Mouse (Mus musculus) limb, embryonic 13.5 days (tissue): Measurements from ENCODE around the gene Pde4d. TPM values are rescaled to one million over a fixed set of nuclear protein-coding genes. Genes with fewer than 3 reads are reported as not detected.

Source experiments
- ATAC-seq: fragments of 200-750 bp; cut with Nextera tagmentation; 2 replicates; pipeline ENCODE4 v1.8.0; 2017; ENCODE audit warnings: low read depth, moderate number of reproducible peaks, moderate TSS enrichment; ENCODE audit not compliant: low FRiP score
- H3K27ac ChIP-seq: fragments of 300-500 bp; sonication (generic); 2 replicates; pipeline ENCODE4 v1.5.1; 2015; ENCODE audit warnings: inconsistent platforms, mild to moderate bottlenecking, moderate library complexity
- H3K27me3 ChIP-seq: fragments of 300-500 bp; sonication (generic); 2 replicates; pipeline ENCODE4 v1.6.1; 2015; ENCODE audit warnings: mild to moderate bottlenecking, inconsistent platforms
- H3K36me3 ChIP-seq: fragments of 300-500 bp; sonication (generic); 2 replicates; pipeline ENCODE4 v1.6.1; 2015; ENCODE audit warnings: inconsistent platforms, mild to moderate bottlenecking, moderate library complexity
- H3K4me1 ChIP-seq: fragments of 300-500 bp; sonication (generic); 2 replicates; pipeline ENCODE4 v1.6.1; 2015; ENCODE audit warnings: inconsistent platforms
- H3K4me2 ChIP-seq: fragments of 300-500 bp; sonication (generic); replicated peaks from 2 replicates; pipeline ENCODE4 v1.6.1; 2015; ENCODE audit warnings: inconsistent platforms, mild to moderate bottlenecking, moderate library complexity
- H3K4me3 ChIP-seq: fragments of 300-500 bp; sonication (generic); 2 replicates; pipeline ENCODE4 v1.5.1; 2015; ENCODE audit warnings: moderate library complexity, mild to moderate bottlenecking, inconsistent platforms
- H3K9ac ChIP-seq: fragments of 300-500 bp; sonication (generic); 2 replicates; pipeline ENCODE4 v1.6.1; 2015; ENCODE audit warnings: mild to moderate bottlenecking, inconsistent platforms
- H3K9me3 ChIP-seq: fragments of 300-500 bp; sonication (generic); 2 replicates; pipeline ENCODE4 v1.6.1; 2016; ENCODE audit warnings: inconsistent platforms
- WGBS: fragments of 180-500 bp; shearing (Covaris S2); methylation state at CpG from one replicate; pipeline ENCODE4 v1.1.7; 2015; 5-methylcytosine and 5-hydroxymethylcytosine counted together
- polyA plus RNA-seq: library from polyadenylated mRNA; unstranded; fragments of >200 nt; fragmentation: Nextera tagmentation; extraction: Ambion mirVana; gene quantifications from 2 replicates; pipeline ENCODE4 v1.2.1, GENCODE M21; 2015

Gene Pde4d
- polyA plus RNA-seq, 1 experiment from 2014 or later: 22.3 TPM

GRCm38 (mm10) chr13:109609106-109609804 lies 1159.5 kb downstream of the Pde4d start:
- Histone ChIP-seq H3K36me3 (no peaks in the 10 kb centered on the region), H3K4me3 (no peak overlapping the region), H3K27me3 (no peaks in the 10 kb centered on the region), H3K9ac (no peak overlapping the region), H3K4me1 (peaks cover 19% of the 10 kb centered on the region), H3K4me2 (no peak overlapping the region), H3K27ac (no peak overlapping the region), H3K9me3 (no peaks in the 10 kb centered on the region)
- 80% methylated on average over 9 of the region's 9 CpGs for WGBS
- no peak for ATAC-seq

- Histone ChIP-seq H3K9me3 (no peaks in the 10 kb centered on the region), H3K36me3 (no peaks in the 10 kb centered on the region), H3K27me3 (no peaks in the 10 kb centered on the region), H3K4me1 (peaks cover 19% of the 10 kb centered on the region), H3K4me2 (no peak overlapping the region), H3K9ac (no peak overlapping the region), H3K4me3 (no peak overlapping the region), H3K27ac (no peak overlapping the region)
- 17% methylated on average over 3 of the region's 3 CpGs for WGBS
- peak; percentile 64; the same call in 1 of the 2 replicates for ATAC-seq
Observed at GRCm38 (mm10) chr13:109609805-109610187, 1160.0 kb downstream of the Pde4d start.

GRCm38 (mm10) chr13:109610772-109611171 lies 1161.0 kb downstream of the Pde4d start:
- Histone ChIP-seq H3K4me2 (no peak overlapping the region), H3K27ac (no peak overlapping the region), H3K9me3 (no peaks in the 10 kb centered on the region), H3K4me1 (peaks cover 21% of the 10 kb centered on the region), H3K9ac (no peak overlapping the region), H3K27me3 (no peaks in the 10 kb centered on the region), H3K36me3 (no peaks in the 10 kb centered on the region), H3K4me3 (no peak overlapping the region)
- no peak for ATAC-seq
- 97% methylated on average over 2 of the region's 2 CpGs for WGBS

GRCm38 (mm10) chr13:109615213-109615784 lies 1165.6 kb downstream of the Pde4d start:
- Histone ChIP-seq H3K9me3 (no peaks in the 10 kb centered on the region), H3K36me3 (no peaks in the 10 kb centered on the region), H3K9ac (no peak overlapping the region), H3K27ac (no peak overlapping the region), H3K4me1 (peaks cover 24% of the 10 kb centered on the region), H3K27me3 (no peaks in the 10 kb centered on the region), H3K4me3 (no peak overlapping the region), H3K4me2 (no peak overlapping the region)
- 64% methylated on average over 8 of the region's 8 CpGs for WGBS
- ATAC-seq: no peak

- no peak overlapping the region for H3K9ac ChIP-seq
- 8% methylated on average over 7 of the region's 7 CpGs for WGBS
- H3K36me3 ChIP-seq: no peaks in the 10 kb centered on the region
- H3K4me2 ChIP-seq: peak overlapping the region; percentile 47
- H3K27me3 ChIP-seq: no peaks in the 10 kb centered on the region
- peak; percentile 38; the same call in 1 of the 2 replicates for ATAC-seq
- no peaks in the 10 kb centered on the region for H3K9me3 ChIP-seq
- H3K4me1 ChIP-seq: peaks cover 24% of the 10 kb centered on the region
- no peak overlapping the region for H3K4me3 ChIP-seq
- no peak overlapping the region for H3K27ac ChIP-seq
Observed at GRCm38 (mm10) chr13:109615785-109616281, 1166.1 kb downstream of the Pde4d start.

GRCm38 (mm10) chr13:109619158-109619657 lies 1169.5 kb downstream of the Pde4d start:
- Histone ChIP-seq H3K9me3 (no peaks in the 10 kb centered on the region), H3K27me3 (no peaks in the 10 kb centered on the region), H3K4me1 (peaks cover 6% of the 10 kb centered on the region; the same call in 1 of the 2 replicates), H3K4me2 (no peak overlapping the region), H3K4me3 (no peak overlapping the region), H3K36me3 (no peaks in the 10 kb centered on the region), H3K27ac (no peak overlapping the region), H3K9ac (no peak overlapping the region)
- WGBS: 82% methylated on average over 2 of the region's 2 CpGs
- ATAC-seq: no peak

- no peak for ATAC-seq
- H3K36me3 ChIP-seq: no peaks in the 10 kb centered on the region
- H3K9ac ChIP-seq: no peak overlapping the region
- H3K9me3 ChIP-seq: no peaks in the 10 kb centered on the region
- H3K4me1 ChIP-seq: peaks cover 6% of the 10 kb centered on the region
- WGBS: 64% methylated on average over 5 of the region's 5 CpGs
- no peaks in the 10 kb centered on the region for H3K27me3 ChIP-seq
- H3K4me2 ChIP-seq: no peak overlapping the region
- H3K27ac ChIP-seq: no peak overlapping the region
- H3K4me3 ChIP-seq: no peak overlapping the region
Observed at GRCm38 (mm10) chr13:109622207-109622606, 1172.5 kb downstream of the Pde4d start.

GRCm38 (mm10) chr13:109623201-109623600 lies 1173.5 kb downstream of the Pde4d start:
- Histone ChIP-seq H3K27ac (no peak overlapping the region), H3K4me2 (no peak overlapping the region), H3K4me3 (no peak overlapping the region), H3K27me3 (no peaks in the 10 kb centered on the region), H3K9me3 (no peaks in the 10 kb centered on the region), H3K36me3 (no peaks in the 10 kb centered on the region), H3K4me1 (peaks cover 8% of the 10 kb centered on the region), H3K9ac (no peak overlapping the region)
- 76% methylated on average over 2 of the region's 2 CpGs for whole genome bisulfite sequencing
- no peak for ATAC-seq

- H3K4me2 ChIP-seq: no peak overlapping the region
- no peaks in the 10 kb centered on the region for H3K27me3 ChIP-seq
- H3K4me1 ChIP-seq: peaks cover 8% of the 10 kb centered on the region
- no peaks in the 10 kb centered on the region for H3K9me3 ChIP-seq
- no peak for ATAC-seq
- H3K27ac ChIP-seq: no peak overlapping the region
- H3K9ac ChIP-seq: no peak overlapping the region
- H3K4me3 ChIP-seq: no peak overlapping the region
- H3K36me3 ChIP-seq: no peaks in the 10 kb centered on the region
- WGBS: 77% methylated on average over 11 of the region's 11 CpGs
Observed at GRCm38 (mm10) chr13:109624772-109625349, 1175.1 kb downstream of the Pde4d start.

- no peaks in the 10 kb centered on the region for H3K9me3 ChIP-seq
- H3K4me2 ChIP-seq: no peak overlapping the region
- H3K9ac ChIP-seq: no peak overlapping the region
- no peak overlapping the region for H3K27ac ChIP-seq
- H3K4me3 ChIP-seq: no peak overlapping the region
- no peaks in the 10 kb centered on the region for H3K27me3 ChIP-seq
- no peak for ATAC-seq
- peaks cover 8% of the 10 kb centered on the region for H3K4me1 ChIP-seq
- H3K36me3 ChIP-seq: no peaks in the 10 kb centered on the region
- 76% methylated on average over 18 of the region's 18 CpGs for WGBS
Observed at GRCm38 (mm10) chr13:109625466-109626129, 1175.8 kb downstream of the Pde4d start.

- peaks cover 18% of the 10 kb centered on the region for H3K4me1 ChIP-seq
- H3K4me3 ChIP-seq: no peak overlapping the region
- H3K27me3 ChIP-seq: no peaks in the 10 kb centered on the region
- H3K9ac ChIP-seq: no peak overlapping the region
- ATAC-seq: peak; percentile 28; the same call in 1 of the 2 replicates
- no peak overlapping the region for H3K27ac ChIP-seq
- H3K36me3 ChIP-seq: no peaks in the 10 kb centered on the region
- 65% methylated on average over 2 of the region's 2 CpGs for WGBS
- H3K4me2 ChIP-seq: no peak overlapping the region
- H3K9me3 ChIP-seq: no peaks in the 10 kb centered on the region
Observed at GRCm38 (mm10) chr13:109627265-109627664, 1177.5 kb downstream of the Pde4d start.

- Histone ChIP-seq H3K27me3 (no peaks in the 10 kb centered on the region), H3K4me3 (no peak overlapping the region), H3K4me1 (peaks cover 30% of the 10 kb centered on the region), H3K27ac (no peak overlapping the region), H3K9me3 (no peaks in the 10 kb centered on the region), H3K9ac (no peak overlapping the region), H3K36me3 (no peaks in the 10 kb centered on the region), H3K4me2 (no peak overlapping the region)
- WGBS: 95% methylated on average over 4 of the region's 4 CpGs
- no peak for ATAC-seq
Observed at GRCm38 (mm10) chr13:109628606-109629005, 1178.9 kb downstream of the Pde4d start.
